Mouse (Mus musculus): ENCODE measurements around the gene Arhgap4. TPM values are rescaled to one million over a fixed set of nuclear protein-coding genes. Genes with fewer than 3 reads are reported as not detected.
A peak's percentile ranks its signal among the peaks of the same experiment; 100 is the strongest.

Gene Arhgap4
- 100 to 1,000 TPM; 114 to 148 (median 147) TPM for polyA plus RNA-seq (2017; shearing (Covaris generic))

DNA sequence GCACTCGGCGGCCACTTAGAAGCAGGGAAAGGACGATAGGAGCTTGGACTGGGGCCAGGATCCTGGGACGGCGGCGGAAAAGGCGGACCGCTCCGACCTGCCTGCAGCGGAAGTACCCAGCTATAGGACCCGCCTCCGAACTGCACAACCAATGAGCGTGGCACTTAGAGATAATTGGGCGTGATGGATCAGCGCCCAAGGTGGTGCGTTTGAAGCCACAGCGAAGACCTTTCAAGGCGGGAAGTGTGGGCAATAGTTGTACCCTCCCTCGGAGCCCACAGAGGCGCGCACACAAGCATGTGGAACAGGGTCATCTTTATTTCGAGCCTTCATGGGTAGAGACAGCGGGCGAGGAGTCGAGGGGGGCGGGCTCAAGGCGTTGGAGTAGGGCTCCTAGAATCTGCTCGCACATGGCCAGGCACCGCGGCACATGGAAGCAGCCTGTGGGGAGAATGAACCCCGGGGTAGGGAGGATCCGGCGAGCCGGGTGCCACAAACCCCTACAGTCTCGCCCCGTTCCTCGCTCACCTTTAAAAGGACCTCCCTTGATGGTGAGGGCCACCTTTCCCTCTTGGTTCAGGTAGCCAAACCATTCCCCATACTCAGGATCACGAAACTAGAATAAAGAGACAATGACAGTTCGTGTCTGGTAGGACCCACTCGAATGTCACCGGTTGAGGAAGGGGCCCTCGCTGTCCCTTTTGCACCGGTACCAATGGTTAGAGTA, at the start of gene Arhgap4, which contains the start of gene Naa10:
Gene Arhgap4 (minus strand): TSS at position 48 of the 727 bp plus-strand sequence.
Gene Naa10 (minus strand): TSS at position 122 of the 727 bp plus-strand sequence.
- peak; percentile 94 for ATAC-seq

DNA sequence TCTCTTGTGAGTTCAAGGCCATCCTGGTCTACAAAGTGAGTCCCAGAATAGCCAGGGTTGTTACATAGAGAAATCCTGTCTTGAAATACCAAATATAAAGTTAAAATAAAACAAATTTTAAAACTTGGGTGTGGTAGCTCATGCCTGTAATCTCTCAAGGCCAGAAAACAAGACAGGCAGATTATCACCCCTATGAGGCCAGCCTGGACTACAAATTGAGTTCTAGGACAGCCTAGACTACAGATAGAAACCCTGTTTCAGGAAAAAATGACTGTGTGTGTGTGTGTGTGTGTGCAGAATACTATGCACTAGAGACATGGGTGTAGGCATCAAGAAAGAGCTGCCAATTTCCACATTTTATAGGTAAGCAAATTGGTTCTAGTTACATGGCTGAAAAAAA, 49.1 kb upstream of the Arhgap4 start:
- ATAC-seq = no peak

DNA sequence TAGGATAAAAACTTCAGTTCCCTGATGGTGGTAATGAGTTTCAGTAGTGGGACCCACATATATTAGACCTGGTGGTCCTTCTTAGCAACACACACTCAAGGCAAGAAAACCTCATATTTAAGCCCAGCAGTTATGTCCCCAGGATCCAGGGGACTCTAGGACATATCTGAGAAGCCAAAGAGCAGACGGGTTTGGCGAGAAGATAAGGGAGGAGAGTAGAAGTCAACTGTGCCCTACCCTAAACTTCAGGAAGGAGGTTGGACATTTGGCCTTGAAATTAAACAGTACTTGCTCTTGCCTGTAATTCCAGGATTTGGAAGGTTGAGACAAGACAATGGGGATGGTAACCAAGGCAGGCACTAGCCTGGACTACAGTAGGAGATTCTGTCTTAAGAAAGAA, 48.1 kb upstream of the Arhgap4 start:
- no peak for ATAC-seq

DNA sequence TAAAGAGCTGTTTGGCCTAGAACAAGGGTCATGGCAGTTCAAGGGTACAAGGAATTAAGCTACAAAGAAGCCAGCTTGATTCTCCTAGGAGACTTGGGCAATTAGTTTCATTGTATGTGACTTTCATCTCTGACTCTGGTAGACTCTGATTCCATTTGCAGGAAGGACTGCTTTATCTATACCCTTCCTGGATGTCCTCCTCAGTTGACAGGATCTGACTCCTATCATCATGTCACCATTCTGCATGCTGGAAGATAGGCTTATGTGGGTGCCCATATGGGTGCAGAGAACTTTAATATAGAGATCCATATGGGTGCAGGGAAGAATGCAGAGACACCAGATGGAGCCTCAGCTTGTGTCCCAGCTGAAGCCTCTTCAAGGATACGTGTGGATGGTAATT, 47.5 kb upstream of the Arhgap4 start:
- ATAC-seq = no peak

DNA sequence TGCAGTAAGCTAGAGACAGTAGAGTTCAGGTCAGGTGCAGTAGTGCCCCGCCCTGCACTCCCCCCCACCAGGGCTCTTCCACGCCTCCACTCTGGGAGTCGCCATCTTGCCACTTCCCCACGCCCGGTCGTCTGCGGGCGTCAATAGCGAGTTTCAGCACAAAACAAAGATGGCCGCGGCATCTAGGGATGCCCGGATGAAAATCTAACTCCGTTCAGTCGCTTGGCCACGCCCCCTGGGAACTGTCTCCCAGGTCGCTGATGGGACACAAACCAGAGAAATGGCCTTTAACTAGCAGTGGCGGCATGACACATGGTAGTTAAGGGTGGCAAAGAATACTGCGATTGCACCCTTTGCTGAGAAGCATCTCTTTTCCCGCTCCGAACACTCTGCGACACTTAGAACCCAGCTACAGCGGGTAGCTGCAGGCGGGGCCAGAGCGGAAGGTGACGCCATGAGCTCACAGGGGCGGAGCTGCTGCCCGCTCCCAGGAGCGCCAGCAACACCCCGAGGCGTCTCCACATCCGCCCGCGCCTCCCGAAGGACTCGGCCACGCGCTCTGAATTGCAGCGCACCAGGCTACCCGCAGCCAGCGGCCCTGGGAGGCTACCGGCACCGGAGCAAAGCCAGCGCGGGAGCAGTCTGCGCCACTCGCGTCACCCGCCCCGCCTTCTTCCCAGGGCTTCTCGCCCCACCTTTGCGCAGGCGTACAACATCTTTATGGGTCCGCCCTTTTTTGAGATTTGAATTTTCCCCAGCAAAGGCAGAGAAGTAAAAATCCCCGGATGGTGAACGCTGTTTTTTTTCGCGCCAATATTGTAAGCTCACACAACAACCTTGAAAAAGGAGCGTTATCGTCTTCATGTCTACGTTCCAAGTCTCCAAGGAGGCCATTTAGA, 45.8 kb upstream of the Arhgap4 start:
- peak; percentile 65 for ATAC-seq

DNA sequence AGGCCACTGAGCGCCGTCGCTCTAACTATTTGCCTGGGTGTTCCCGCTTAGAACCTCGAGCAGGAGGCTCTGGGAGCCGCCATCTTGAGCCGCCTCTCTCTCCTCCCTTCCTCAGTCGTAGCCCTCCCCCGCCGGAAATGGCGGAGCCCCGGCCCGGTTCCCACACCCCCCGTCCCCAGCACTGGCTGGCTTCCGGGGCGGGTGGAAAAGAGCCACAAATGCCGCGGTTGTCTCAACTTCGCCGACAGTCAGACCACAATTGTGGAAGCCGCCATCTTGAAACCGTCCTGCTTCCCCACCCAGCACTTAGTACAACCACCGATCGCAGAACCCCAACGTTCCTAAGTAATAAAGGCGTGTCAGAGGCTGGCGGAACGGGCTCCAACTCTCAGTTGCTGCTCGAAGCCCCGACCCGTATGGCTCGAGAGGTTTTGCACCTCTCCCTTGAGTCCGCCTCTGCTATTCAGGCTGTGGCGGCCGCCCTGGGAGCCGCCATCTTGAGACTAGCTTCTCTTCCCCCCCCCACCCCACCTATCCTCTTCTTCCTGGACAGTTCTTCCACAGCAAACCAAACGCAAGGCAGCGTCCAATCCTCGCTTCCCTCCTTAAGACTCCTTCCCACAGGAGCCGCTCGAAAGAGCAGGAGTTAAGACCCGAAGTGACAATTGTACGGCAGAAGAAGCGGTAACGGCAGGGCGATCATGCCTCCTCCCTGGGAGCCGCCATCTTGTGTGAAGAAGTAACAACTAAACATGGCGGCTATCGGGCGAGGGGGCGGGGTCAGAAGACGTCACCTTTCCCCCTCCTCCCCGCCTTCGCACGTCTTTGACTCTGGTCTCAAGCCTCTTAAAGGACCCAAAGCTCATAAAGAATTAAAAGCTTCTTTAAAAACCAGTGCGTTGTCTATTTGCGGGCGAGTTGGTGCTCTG, 44.8 kb upstream of the Arhgap4 start, which contains the start of gene Hcfc1:
Gene Hcfc1 (minus strand): TSS at position 110 of the 929 bp plus-strand sequence.
- peak; percentile 57 for ATAC-seq

DNA sequence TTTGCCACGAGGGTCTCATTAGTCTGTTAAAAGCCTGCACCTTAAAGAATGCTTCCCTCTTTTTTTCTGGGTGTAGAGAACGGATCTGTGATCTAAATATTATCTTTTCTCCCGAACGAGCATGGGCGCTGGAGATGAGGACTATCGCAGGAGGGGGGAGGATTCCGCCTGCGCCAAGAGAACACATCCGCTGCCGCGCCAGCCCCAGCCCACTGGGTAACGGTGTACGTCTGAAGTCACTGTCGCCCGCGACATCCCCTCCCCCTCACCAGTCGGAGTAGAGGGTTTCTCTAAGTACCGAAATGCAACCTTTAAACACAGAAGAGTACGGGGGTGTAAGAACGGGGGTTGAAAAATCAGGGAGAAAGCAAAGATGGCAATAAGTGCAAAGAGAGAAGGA, 43.6 kb upstream of the Arhgap4 start:
- peak; percentile 26 for ATAC-seq

DNA sequence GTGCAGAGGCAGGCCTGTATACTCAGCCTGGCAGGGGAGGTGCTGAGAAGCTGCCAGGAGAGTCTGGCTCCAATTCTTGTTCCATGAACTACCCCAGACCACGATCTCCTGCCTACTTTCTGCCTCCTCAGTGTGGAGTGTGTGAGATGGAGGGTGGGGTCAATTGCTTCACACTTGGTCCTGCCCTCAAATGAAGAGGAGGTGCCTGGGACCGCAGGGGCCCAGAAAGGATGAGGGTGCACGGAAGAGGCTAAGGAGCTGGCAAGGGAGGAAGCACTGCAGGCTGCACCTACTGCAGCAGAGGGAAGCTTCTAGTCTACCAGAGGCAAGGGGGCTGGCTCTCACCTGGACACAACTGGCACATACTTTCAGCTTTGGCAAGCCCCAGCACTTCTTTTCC, 42.7 kb upstream of the Arhgap4 start:
- peak; percentile 11 for ATAC-seq

DNA sequence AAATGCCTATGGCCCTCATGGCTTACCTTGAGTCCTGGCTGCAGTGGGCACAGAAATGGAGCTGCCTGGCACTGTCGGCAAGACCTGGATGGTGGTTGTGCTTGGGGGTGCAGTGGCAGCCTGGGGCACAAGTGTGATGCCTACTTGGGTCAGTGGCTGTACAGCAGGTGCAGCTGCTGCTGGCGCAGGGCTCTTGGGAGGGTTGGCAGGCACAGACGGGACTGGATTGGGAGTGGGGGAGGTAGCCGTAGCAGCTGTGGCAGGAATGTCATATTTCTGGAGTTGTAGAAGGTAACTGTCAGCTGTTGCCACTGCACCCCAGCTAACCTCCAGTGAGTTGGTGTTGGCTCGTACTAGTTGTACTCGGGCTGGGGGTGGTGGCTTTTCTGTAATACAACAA, 33.3 kb upstream of the Arhgap4 start:
- no peak for ATAC-seq

DNA sequence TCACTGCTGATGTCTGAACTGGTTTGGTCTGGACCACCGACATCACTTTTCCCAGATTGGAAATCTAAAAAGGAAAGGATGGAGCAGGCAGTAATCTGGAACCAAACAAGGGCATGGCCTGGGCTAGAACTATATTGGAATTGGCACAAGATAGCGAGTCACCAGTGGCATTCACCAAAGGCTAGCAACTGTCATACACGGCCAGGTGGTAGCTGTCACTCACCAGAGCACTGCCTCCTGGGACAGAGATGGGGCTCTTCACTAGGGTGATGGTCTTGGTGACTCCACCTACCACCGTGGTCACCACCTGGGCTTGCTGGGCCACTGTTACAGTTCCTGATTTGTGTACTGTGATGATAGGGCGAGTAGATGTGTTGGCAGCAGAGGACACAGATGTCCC, 30.9 kb upstream of the Arhgap4 start:
- ATAC-seq = no peak

DNA sequence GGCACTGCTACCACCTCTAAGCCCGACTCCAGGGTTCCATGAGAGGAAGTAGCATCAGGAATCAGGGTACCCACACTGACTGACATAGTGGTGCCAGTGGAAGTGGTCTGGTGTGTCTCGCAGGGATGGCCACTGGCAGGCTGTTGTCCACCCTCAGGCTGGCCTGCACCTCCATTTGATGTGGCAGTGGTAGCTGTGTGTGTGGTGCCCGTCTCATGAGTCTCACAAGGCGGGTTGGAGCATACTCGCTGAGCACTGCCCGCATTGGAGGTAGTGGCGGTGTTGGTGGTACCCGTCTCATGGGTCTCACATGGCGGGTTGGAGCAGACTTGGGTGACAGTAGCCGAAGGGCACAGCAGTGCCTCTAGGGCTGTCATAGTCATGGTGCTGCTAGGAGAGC, 27.7 kb upstream of the Arhgap4 start:
- ATAC-seq = no peak

DNA sequence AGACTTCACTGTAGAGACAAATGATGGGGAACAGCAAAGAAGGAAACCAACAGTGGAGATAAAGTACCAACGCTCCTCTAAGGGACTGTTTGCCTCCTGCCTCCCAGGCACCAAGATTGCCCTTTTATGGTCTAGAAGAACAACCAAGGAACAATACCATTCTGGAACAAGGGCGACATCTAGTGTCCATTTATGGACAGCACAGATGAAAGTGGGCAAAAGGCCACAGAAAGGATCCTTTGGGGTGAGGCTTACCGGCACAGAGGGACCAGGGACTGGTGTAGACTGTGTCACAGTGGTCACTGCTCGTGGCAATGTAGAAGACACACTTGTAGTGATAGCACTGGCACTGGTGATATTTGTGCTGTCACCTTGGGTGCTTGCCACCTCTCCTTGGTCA, 27.0 kb upstream of the Arhgap4 start:
- peak; percentile 84 for ATAC-seq

DNA sequence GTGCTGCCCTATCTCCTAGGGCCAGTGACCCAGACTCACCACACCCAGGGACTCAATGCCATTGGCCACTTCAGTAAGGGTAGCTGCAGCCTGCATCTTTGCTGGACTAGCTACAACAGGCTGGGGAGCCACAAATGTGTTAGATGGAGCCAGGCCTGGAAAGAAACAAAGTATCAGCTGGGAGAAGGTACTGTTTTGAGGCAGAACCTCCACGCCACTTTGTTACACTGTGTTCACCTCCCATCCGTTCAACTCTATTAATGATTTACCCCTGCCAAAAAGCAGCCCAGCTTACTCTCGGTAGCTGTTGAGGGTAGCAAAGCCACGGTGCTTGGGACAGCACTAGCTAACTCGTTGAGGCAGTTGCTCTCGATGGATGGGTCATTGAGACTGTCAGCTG, 25.2 kb upstream of the Arhgap4 start:
- ATAC-seq = no peak

DNA sequence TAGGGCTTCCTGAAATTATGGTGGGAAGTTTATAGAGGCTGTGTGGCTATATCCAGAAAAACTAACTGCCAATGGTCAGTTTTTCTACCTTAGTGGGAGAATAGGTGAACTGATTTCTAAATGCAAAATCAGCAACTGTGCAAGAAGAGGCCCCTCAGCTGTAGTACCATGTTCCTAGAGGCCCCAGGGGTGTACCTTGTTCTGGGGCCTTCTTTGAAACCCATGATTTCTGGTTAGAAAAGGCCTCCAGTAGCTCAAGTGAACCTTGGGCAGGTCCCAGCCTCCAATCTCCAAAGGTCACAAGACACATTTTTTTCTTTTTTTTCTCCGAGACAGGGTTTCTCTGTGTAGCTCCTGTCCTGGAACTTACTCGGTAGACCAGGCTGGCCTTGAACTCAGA, 20.6 kb upstream of the Arhgap4 start:
- ATAC-seq = no peak

DNA sequence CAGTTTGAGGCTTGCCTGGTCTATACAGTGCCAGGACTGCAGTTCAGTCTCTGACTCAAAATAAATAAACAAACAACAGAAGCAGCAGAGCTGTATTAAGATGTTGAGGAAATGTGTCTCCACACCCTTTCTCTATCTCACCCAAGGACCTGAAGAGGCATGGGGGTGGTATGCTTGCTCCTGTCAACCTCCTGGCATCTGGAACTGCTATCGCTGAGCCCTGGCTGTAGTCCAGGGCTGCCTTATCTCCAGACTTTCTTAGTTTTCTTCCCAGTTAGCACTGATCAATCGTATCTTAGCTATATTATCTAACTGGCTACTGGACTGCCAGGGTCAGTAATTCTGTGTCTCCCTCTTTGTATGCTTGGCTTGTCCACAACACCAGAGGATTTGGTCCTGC, 20.2 kb upstream of the Arhgap4 start:
- ATAC-seq = no peak

DNA sequence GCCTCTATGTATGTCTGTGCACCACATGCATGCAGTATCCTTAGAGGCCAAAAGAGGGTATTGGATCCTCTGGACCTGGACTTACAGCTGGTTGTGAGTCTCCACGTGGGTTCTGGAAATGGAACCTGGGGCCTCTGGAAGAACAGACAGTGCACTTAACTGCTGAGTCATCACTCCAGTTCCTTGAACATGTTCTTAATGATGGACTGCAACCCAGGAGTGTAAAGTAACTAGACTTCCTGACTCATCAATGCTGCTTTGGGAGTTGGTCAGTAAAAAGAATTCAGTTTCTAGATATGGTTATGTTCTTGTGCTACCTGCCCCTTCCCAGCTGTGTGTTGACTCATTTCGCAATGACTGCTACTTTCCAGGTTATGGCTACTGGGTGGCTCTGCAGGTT, 10.2 kb upstream of the Arhgap4 start:
- no peak for ATAC-seq

DNA sequence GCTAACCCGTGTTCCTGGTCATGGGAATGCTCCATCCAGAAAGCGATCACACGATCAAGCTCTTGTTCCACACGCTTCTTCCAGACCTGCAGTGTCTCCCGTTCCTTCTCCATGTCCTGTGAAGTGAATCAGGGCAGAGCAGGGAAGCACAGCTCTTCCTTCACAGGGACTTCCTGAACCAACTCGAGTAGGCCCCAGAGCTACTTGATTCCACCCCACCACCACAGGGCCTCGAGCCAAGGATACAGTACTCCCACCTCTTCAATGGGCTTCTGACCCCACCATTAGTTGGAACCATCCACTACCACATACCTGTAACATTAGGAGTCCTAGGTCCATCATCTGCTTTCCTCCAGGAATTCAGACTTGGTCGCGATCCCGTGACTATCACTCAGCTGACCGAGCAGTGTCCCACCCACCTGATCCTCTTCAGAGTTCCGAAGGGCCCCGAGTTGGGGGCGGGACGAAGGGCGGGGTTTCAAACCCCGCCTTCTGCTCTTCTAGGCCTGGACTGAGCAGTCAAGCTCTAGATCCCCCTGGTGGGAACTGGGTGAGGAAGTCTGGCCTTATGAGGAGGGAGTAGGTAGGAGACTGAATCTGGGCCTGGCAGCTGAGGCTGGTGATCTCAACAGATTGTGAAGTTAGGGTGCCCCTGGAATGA, 8.9 kb upstream of the Arhgap4 start, which contains the start of gene Renbp:
Gene Renbp (minus strand): TSS at position 449 of the 661 bp plus-strand sequence.
- ATAC-seq = peak; percentile 52

DNA sequence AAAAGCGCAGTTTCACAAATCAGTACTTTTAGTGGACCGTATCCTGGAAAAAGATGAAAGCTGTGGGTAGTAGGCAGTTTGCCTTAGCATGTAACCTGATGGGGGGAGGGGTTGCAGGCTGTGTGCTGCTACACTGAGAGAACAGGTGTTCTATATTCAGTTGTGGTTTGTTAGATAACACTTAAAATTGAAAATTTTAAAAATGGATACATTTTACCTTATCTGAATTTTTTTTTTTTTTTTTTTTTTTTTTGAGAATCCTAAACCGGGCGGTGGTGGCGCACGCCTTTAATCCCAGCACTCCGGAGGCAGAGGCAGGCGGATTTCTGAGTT, 846 bp upstream of the Arhgap4 start:
- no peak for ATAC-seq

DNA sequence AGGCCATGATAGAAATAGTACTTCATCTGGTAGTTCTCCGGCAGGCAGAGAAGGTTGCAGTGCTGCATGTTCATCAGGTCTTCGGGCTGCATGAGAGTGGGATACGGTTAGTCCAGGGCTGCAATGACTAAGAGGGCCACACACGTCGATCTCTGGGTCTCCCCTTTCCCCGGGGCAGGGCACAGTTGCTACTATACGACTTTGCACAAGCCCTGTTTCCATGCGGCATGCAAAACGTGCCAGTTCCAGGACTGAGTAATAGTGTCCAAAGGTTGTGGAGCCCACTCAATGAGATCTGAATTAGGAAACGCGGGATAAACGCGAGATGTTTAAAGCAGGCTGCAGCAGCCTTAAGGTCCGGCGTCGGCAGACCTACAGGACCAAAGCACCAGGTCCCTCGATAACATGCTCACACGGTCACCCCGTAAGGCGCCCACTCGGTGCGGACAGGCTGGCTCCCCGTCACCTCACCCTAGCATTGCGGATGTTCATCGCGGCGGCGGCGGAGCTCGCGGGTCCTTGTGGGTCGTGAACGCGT, 316 bp downstream of the Arhgap4 start:
- no peak for ATAC-seq

DNA sequence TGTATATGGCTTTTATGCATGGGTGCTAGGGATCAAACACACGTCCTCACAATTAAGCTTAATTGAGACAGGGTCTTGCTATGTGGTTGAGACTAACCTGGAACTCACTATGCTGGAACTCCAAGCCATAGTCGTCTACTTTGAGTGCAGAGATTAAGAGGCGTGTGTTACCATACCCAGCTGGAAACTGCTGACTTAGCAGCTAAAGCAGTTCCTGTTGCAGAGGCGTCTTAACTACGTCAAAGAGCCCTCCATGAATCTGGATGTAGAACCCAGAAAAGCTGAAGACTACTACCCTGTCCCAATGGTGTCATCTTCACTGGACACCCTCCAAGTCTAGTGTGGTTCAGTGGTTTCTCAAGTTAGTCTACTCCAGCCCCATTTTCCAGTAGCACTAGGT, 3.0 kb downstream of the Arhgap4 start:
- no peak for ATAC-seq

DNA sequence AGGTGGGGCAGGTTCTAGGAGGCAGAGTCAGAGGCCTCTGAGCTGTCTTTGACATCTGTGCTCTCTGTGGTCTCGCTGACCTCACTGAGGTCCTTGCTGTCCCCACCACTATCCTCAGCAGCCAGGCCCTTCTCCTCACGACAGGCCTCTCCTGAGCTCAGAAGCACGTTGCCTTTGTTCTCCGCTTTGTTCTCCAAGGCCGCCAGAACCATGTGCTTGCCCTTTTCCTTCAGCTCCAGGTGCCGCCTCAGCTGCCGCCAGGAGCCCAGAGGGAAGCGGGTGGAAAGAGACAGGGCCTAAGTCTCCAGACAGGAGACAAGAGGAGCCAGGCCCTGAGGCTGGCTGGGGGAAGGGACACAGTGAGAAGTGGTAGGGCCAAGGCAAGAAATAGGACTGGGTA, 4.7 kb downstream of the Arhgap4 start:
- no peak for ATAC-seq
